Mouse (Mus musculus): ENCODE data around the gene Park7.
"Not testable (repeated sequence)": the region's sequence is repeated elsewhere in the genome, so short reads cannot be mapped to it uniquely, and the experiment has no call there.

Park7 gene

DNA sequence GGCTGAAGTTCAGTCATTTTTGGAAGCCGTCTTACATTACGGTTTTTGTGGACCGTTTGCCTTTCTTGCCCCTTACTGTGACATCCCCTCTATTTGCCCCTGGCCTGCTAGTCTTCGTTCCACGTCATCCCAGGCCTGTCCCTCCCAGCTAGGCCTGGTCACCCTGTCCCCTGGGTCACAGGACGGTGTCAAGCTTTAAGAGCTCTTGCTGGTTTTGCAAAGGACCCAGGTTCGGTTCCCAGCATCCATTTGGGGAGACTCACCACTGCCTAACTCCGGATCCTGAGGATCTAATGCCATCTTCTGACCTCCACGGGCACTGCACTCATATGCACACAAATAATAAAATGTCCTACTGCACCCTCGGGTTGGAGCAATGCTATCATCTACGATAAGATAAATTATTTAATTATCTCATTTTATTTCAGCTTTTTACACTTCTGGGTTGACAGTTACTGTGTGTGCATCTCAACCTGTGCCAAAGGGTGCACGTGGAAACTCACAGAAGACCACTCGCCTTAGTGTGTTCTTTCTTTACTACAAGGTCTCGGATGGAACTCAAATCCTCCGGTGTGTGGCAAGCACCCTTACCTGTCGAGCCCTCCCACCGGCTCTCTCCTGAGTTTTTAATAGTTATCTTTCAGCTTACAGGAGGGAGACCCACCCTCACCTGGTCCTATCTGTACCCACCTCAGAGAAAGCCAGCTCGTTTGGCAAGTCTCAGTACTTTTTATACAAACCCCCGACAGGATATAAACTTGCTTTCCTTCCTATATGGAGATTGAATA, 3.9 kb downstream of the Park7 start:
- no peak for DNase-seq (ENCODE audit: low spot score in 2 of 2)

DNA sequence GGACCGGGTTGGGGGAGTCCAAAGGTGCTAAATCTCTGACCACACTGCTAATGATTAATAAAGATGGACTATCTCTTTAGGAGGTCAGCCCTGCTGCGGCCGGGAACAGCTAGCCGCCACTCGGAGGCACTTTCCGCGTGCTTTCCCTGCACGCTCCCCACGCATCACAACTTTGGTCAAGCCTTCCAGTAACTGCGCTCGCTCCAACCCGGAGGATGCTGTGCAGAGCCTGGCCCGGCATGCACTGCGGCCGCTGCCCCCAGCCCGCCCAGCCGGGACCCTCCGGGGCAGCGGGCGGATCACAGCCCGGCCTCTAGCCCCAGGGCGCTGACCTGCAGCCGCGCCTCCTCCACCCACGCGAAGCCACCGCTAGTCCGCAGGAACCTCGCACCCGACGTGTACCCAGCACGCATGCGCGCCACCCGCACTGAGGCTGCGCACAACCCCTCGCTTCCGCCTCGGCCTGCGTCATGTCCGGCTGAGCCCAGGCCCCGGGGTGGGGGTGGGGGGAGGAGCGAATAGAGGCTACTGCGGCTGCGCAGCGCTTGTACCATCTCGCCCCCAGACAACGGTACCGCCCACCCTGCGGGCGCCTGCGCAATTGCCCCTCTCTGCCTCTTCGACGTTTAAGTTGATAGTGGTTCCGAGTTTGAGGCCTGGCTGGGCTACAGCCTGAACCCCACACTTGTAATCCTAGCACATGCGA, 4.6 kb downstream of the Park7 start:
- peak; percentile 99 for DNase-seq (ENCODE audit: low spot score in 2 of 2)

DNA sequence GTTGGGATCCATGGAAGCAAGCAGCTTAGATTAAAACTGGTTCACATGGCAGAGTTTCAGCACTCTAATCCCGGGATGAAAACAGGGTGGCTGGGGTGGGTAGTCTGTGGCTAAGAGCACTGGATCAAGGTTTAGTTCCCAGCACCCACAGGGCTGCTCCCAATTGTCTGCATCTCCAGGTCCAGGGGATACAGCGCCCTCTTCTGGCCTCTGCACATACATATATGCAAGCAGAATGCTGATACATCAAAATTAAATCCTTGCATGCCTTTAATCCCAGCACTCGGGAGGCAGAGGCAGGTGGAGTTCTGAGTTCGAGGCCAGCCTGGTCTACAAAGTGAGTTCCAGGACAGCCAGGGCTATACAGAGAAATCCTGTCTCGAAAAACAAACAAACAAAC, 5.7 kb downstream of the Park7 start:
- DNase-seq (ENCODE audit: low spot score in 2 of 2): not testable (repeated sequence)

DNA sequence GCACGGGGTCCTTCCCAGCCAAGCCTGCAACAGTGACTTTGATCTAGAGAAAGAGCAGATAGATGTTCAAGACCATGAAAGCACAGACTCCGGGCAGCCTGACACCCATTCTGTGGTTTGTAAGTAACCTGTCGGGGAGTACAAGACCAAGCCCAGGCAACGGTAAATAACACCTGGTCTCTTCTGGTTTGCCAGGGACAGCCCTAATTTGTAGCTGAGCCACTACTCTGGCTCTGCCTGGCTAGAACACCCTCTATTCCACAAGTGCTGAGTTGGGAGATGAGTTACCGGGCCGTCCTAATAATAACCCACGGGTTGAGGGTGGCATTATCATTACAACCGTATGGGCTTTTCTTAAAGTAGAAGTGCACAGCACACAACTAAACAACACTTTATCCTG, 7.1 kb downstream of the Park7 start:
- no peak for DNase-seq (ENCODE audit: low spot score in 2 of 2)

DNA sequence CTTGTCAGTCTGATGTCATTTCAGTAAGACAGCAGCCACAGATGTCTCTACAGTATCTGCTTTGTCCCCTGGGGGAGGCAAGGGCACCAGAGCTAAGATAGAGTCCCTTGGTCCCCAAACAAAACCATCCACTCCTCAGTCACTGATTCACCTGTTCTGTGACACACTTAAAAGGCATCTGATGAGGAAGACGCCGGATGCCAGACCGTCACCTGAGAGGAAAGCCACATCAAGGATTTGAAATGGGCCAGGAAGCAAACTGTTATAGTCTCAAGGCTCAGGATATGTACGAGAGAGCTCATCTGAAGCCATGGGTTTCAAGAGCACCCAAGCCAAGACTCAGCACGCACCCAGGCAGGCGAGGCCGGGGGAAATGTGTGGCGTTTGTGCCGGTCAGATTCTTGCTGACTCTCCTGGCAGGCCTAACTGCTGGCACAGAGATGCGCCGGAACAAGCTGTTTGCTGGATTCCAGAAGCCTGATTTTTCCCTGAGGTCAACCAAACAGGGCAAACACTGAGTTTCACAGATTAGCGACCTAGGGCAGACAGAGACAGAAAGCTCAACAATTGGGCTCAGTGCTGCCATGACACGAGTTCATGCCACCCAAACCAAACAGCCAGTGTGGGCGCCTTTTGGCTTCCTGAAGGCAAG, 11.0 kb downstream of the Park7 start:
- no peak for DNase-seq (ENCODE audit: low spot score in 2 of 2)

DNA sequence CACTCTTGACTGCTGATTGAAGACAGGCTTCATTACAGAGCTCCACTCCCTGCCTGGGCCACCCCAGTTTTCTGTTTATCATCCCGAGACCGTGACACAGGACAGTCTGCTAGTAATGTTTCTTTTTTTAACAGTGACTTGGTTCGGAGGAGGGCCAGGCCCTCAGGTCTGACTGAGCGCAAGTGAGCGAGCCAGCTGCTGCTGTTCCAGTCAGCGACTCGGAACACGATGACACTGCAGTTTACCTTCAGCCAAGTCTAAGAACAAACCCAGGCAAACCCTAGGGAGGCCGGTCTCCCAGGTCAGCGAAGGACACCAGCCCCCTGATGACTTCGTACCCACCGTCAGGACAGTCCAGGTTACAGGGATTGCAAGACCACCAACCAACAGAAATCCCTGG, 12.2 kb downstream of the Park7 start:
- DNase-seq (ENCODE audit: low spot score in 2 of 2): no peak

DNA sequence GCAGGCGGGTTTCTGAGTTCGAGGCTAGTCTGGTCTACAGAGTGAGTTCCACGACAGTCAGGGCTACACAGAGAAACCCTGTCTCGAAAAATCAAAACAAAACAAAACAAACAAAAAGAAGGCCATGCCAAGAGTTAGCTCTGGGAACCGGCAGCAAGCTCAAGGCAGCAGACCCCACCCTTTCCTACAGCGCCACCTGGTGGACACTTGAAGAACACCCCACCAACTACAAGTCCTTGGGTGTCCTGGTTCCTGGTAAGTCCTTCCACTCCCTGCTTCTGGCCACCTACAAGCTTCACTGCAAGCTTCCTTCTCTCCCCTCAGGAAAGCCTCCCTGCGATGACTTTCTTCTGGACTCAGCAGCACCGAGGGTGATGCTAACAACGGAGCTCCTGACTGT, 12.6 kb downstream of the Park7 start:
- peak; percentile 61 to 77 for DNase-seq (ENCODE audit: low spot score in 2 of 2)

DNA sequence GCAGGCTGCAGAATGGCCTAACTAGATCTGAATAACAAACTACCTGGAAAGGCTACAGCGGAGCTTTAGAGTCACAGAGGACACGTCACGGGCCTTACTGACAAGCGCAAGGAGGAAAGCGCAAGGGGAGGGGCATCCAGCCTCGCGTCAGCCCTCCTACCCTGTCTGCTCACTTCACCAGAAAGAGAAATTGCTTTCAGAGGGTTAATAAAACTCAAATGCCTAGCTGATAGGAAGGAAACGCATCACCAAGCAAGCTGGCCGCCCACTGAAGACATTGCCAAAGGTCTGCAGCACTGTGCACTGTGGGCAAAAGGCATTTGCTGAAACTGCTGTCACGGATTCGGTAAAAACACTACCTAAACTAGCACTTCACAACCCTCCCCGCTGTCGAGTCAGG, 13.8 kb downstream of the Park7 start:
- DNase-seq (ENCODE audit: low spot score in 2 of 2): no peak

DNA sequence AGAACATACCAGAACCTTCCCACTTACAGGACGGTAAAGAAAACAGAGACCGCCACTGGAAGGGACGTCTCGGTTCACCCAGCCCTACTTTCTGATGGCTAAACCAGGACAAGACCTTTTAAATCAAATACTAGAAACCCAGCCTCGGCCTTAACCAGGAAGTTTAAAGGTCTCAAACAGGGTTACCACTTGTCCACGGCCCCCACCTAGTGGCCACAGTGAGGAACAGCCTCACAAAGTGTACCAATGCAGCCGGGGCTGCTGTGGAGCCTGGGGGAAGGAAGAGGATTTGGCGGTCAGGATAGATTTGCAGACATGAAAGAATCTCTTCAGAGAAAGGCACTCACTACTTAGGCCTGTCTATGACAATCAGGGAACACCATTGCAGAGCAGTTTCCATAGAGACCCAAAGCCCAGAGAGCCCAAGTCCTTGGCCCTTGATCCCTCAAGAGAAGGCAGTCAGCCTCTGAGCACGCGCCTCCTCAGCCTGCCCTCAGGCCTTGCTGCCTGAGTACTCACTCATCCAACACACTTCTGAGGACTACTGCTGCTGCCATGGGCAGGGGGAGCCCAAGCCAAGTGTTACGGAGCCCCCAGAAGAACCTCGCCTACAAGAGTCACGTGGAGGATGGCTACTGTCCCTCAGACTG, 15.4 kb downstream of the Park7 start:
- DNase-seq (ENCODE audit: low spot score in 2 of 2): peak; percentile 57 to 75

DNA sequence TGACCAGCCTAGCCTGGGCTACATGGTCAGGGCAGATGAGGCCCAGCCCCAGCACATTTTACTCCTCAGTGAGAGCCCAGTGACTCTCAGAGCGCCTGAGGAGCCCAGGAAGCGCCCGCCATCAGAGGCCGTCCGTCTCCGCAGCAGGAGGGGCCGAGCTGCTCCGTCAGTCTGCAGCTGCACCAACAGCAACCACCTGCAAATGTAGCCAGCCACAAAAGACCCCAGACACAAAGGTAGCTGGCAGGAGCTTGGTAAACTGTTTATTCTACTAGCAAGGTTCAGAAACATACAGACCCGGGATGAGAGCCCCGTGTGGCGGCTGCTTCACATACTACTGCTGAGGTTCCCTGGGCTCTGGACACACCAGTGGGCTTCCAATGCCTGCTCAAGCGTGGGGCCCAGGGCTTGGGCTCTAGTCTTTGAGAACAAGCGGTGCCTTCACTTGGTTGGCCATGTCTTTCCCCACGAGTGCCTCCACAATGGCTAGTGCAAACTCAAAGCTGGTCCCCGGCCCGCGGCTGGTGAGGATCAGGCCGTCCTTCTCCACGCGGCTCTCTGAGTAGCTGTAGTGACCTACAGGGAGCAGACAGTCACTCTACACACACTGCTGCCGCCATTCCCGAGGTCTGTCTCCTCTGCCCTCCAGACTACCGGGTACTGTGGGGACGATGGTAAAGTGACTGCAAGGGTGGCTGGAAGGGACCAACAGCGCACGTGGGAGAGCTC, 17.2 kb downstream of the Park7 start:
- no peak for DNase-seq (ENCODE audit: low spot score in 2 of 2)

DNA sequence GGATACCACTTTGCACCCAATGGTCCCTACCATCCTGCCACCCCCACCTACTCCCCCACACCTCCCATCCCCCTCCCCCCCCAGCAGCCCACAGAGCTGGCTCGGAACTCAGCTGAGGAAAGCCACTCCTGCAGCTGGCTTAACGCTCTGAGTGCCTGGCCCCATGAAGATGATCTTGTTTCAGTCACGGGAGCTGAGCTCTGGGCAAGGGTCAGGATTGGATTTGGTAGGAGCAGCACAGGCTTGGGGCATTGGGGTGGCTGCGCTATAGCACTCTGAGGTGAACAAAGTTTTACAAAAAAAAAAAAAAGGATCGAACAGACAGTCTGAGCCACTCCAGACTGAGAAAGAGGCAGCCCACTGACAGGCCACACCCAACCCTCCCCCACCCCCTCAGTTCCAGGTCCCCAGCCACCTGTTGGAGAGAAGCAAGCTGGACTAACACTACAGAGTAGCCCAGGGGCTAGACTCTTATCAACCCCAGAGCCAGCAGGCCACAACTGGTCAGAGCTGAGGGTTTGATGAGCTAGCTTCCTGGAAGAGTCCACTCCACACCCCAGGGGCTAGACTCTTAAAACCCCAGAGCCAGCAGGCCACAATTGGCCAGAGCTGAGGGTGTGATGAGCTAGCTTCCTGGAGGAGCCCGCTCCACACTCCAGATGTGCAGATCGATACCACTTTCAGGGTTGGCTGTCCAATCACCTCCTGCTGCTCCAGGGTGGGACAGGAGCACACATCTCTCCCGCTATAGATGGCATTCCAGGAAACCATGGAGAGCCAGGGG, 19.3 kb downstream of the Park7 start:
- no peak for DNase-seq (ENCODE audit: low spot score in 2 of 2)

DNA sequence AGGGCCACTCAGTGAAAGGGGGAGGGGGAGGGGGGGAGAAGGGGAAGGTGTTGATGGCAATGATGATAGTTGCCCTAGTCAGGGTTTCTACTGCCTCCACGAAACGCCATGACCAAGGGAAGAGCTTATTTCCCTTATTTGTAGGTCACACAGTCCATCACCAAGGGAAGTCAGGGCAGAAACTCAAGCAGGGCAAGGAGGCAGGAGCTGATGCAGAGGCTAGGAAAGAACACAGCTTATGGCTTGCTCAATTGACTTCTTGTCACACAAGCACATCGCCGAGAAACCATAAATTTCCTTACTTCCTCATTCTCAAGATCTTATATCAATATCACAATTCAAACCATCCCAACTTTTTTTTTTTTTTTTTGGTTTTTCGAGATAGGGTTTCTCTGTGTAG, 22.9 kb downstream of the Park7 start:
- DNase-seq (ENCODE audit: low spot score in 2 of 2): no peak

DNA sequence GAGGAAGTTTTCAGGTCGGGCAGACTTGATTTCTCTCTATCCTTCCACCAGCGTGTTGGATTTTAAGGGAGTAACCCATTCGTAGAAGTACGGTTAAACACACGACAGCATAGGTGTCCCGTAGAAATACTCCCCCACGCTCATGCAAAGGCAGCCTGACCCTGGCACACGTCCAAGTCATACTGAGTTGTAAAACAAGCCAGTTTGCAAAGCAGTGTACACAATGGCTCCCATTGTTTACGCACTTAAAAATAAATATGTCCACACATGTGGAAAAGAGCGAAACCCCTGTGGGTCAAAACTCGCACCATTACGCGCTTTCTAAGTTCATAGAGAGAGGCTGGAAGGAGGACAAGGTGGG, 24.3 kb downstream of the Park7 start:
- DNase-seq (ENCODE audit: low spot score in 2 of 2): no peak

DNA sequence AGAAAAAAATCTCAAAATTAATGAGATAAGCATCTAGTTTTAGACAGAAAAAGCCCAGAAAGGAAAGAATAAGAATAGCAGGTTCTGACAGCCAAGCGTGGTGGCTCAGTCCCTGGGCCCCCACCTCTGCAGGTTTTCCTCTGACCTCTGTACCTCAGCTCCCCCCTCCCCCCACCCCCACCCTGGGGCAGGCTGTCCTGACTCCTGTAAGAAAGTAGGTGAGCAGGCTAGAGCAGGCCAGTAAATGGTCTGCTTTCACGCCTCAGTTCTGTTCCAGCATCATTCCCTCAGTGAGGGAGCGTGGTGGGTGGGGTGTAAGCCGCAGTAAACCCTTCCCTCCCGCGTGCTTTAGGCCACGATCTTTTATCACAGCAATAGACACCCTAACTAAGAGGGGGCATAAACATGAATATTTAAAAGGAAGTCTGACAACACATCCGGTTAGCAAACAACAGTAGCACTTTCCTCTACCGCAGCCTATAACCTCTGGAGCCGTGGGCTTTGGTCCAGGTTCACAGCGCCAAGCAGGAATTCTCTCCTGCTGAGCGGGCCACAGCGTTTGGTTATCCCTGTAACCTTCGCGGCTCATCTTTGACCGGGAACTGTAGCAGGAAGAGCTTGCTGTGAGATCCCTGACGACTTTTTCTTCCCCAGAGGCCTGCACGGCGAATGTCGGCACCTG, 24.8 kb downstream of the Park7 start:
- DNase-seq (ENCODE audit: low spot score in 2 of 2): no peak

DNA sequence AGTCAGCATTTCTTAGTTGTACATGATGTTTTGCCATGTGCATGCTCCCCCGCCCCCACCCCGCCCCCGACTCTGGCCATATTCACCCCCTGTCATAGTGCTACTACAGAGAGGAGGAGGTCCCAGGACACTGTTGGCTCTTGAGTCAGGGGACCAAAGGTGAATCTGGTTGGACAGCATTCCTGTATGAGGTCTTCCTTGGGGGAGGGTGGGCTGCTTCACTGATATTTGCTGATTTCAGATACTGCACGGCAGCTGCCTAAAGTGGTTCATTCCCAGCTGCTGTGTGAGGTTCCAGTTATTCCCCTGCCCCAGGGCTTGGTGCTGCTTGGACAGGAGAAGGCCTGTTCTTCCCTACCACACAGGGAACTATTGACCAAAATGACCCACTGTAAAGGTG, 25.7 kb downstream of the Park7 start:
- no peak for DNase-seq (ENCODE audit: low spot score in 2 of 2)

DNA sequence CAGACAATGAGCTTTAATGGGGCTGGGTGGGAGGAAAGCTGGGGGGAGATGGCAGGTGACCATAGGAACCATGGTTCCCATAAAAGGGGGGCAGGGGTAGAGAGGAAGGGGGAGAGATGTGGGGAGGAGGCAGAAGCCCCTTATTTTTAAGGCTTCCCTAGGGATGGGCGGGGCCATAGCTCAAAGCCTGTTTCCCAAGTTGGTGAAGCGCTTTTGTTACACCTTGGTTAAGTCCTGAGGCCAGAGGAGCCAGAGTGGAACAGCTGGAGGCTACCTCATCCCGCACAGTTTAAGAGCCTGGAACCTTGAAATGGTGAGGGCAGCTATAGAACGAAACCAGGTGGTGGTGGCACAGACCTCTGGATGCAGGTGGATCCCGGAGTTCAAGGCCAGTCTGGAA, 26.3 kb downstream of the Park7 start:
- no peak for DNase-seq (ENCODE audit: low spot score in 2 of 2)

DNA sequence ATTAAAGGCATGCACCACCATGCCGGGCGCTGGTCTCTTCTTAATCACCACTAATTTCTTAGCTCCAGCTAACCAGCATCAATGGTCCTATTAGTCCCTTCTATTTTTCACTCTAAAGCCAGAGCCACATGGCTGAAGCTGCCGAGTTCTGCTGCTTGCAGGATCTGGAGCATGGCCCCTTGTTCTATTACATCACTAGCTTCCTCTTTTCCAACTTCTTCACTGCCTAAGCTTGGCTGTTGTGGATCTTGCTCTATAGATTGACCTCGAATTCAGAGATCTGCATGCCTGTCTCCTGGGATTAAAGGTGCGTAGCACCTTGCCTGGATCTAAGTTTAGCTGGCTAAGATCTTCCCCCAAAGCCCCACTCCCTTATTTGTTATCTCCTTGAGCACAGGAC, 31.6 kb downstream of the Park7 start:
- no peak for DNase-seq (ENCODE audit: low spot score in 2 of 2)

DNA sequence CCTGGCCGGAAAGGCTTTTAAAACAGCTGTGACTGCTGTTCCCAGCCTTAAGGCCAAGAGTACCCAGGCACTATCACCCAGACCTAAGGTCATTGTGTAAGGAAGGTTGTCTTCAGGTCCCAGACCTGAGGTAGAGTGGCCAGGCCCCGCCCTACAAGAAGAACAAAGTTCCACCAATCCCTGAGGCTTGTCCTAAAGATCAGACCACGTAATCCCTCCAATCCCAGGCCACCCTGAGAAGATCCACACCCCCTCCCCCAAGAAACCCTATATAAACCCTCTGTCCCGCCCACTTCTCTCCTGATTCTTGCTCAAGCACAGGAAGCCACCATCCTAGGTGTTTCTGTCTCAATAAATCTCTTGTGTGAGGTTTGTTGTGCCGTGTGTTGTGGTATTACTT, 33.9 kb downstream of the Park7 start:
- DNase-seq (ENCODE audit: low spot score in 2 of 2): no peak

DNA sequence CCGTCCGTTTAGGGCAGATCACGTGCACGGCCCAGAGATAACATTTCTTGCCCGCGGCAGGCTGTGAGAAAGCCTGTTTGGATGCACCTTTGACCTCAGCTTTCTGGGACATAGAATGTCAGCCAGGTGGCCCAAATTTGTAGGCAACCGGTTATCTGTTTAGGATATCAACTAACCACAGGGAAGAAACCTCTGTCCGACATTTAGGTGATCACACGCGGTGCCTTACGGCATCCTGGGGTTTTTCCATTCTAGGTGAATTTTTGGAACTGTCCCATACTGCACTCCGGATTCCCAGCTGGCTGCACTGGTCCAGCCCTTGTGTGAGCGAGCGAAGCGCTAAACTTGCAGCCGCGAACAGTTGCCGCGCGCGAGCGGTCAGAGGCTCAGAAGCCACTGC, 34.6 kb downstream of the Park7 start:
- DNase-seq (ENCODE audit: low spot score in 2 of 2): no peak

DNA sequence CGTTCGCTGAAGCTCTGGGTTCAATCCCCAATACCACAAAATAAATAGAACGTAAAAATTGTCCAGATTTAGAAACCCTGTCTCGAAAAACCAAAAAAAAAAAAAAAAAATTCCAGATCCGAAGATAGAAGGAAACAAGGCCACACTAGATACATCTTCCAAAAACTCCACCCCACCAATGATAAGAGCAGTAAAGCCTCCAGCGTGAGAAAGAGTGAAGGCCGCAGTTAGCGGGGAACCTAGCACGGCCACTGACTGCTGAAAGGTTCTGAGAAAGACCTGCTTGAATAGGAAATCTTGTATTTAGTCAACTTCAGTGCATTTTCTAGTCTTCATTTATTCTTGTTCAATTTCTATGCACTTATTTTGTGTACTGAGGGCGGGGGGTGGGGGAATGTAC, 38.8 kb downstream of the Park7 start:
- no peak for DNase-seq (ENCODE audit: low spot score in 2 of 2)

DNA sequence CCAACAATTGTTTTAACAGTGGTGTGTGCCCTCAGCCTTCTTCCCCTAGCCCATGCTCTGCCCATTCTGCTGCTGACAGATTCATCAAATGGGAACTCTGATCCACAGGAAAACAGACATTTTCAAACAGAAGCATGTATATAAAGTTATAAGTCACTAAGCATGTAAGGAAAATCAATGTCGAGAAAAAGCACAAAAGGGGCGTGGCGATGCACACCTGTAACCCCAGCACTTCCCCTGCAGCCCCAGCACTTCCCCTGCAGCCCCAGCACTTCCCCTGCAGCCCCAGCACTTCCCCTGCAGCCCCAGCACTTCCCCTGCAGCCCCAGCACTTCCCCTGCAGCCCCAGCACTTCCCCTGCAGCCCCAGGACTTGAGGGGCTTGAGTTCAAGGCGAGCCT, 39.8 kb downstream of the Park7 start:
- not testable (repeated sequence) for DNase-seq (ENCODE audit: low spot score in 2 of 2)
